Mouse (Mus musculus): Measurements from ENCODE around the gene Polr2b.

Gene Polr2b

GRCm38 (mm10) chr5:77301296-77301903, 8.5 kb upstream of the Polr2b start:
- DNase-seq: no peak

- no peak for DNase-seq
Measured at GRCm38 (mm10) chr5:77307821-77308553, 2.0 kb upstream of the Polr2b start.

DNA sequence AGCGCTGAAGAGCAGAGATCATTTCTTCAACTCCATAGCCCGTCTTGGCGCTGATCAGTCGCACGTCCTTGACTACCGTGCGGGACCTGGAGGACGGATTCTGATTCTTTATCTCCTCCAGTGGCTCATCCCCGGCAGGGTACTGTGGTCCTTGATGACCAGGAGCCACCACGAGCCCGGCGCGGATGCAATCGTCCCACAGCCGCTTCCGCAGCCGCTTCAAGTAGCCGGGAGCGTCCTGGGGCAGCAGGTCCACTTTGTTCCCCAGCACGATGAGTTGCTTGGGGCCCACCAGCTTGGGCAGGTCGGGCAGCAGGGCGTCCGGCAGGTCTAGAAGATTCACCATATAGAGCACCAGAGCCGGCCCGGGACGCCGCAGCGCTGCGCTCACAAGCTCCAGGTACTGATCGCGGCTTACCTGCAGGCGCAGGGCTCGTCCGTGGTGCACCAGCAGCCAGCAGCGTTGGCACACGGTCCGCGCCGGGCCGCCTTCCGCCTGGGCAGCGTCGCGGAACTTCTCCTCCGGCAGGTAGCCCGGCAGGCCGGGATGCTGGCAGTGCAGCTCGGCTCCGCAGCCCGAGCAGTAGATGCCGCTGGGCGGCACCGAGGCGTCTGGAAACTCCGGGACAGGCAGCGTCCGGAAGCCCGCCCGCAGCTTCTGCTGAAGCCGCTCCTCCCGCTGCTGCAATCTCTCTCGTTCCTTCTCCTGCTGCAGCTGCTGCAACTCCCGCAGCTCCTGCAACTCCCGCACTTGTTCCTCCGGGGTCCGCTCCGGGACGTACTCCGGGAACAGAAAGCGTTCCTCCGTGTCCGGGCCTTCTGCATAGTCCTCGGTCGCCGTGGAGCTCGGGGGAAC, 668 bp upstream of the Polr2b start:
- peak; percentile 13 for DNase-seq

GRCm38 (mm10) chr5:77314206-77314605, 4.3 kb downstream of the Polr2b start:
- no peak for DNase-seq

- peak; percentile 19 for DNase-seq
Measured at GRCm38 (mm10) chr5:77314986-77315385, 5.0 kb downstream of the Polr2b start.

GRCm38 (mm10) chr5:77324936-77325335, 15.0 kb downstream of the Polr2b start:
- DNase-seq: no peak

DNA sequence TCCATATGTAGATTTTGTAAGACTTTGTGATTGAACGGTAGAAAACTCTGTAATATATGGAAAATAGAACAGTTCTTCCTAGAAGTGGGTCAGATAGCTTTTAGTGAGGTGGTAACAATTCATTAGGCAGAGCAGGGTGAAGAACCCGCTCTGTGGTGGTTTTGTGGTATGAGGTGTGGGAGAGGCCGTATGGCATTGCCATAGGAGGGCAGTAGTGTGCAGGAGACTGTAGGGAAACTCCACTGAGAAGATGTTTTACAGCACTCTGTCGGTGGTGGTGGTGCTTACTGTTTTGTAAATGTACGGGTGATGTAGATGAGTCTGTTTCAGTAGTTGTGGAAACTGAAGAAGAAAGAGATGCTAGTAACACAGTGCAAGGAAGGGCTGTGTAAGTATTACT, 20.2 kb downstream of the Polr2b start:
- DNase-seq: no peak

DNA sequence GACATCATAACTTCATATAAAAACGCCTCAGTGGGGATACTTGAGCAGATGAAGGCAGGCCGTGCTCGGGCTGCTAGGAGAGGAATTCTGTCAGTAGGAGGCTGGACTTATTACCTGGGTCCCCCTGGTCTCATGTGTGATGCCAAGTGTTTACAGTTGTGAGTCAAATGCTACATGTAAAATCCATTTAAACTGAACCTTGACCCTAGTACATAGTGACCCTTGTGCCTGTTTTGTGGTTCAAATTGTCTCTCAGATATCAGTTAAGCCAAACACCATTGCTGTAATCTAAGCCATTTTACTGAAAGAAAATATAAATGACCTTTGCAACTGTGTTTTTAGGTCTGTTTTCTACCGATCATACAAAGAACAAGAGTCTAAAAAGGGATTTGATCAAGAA, 30.1 kb downstream of the Polr2b start:
- DNase-seq: no peak

- DNase-seq: no peak
Measured at GRCm38 (mm10) chr5:77348901-77349300, 39.0 kb downstream of the Polr2b start.

GRCm38 (mm10) chr5:77349971-77350658, 40.2 kb downstream of the Polr2b start:
- DNase-seq: no peak

- DNase-seq: no peak
Measured at GRCm38 (mm10) chr5:77351691-77352090, 41.7 kb downstream of the Polr2b start.

GRCm38 (mm10) chr5:77354361-77354787, 44.4 kb downstream of the Polr2b start:
- peak; percentile 95 for DNase-seq

GRCm38 (mm10) chr5:77355307-77356265, 45.6 kb downstream of the Polr2b start:
- peak; percentile 68 for DNase-seq

DNA sequence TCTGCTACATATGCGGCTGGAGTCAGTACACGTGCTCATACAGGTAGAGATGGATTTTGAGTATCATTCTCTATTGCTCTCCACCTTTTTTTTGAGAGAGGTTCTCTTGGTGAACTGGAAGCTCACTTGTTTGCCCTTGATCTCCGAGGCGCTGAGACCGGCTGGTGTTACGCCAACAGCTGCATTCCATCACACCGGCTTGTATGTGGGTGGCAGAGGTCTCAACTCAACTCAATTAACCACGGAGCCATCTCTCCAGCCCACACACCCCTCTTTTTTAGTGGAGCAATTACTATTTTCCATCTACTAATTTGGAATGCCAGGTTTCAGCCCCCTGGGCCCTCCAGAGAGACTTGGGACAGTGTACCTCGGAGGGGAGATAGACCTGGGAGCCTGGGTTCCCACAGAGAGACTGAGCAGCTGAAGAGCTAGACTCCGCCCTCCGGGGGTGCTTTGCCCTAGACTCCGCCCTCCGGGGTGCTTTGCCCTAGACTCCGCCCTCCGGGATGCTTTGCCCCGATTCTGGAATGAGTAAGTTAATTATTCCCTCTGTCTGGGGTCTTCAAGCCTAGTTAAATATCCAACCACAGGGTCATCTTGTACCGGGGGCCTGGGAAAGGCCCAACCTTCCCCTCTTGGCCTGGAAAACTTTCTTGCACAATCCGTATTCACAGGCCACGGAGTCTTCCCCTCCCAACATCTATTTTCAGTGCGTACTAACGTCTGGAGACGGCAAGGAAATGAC, 47.6 kb downstream of the Polr2b start:
- peak; percentile 90 for DNase-seq

- DNase-seq: peak; percentile 51
Measured at GRCm38 (mm10) chr5:77358347-77358746, 48.4 kb downstream of the Polr2b start.

- DNase-seq: no peak
Measured at GRCm38 (mm10) chr5:77359971-77360370, 50.0 kb downstream of the Polr2b start.

DNA sequence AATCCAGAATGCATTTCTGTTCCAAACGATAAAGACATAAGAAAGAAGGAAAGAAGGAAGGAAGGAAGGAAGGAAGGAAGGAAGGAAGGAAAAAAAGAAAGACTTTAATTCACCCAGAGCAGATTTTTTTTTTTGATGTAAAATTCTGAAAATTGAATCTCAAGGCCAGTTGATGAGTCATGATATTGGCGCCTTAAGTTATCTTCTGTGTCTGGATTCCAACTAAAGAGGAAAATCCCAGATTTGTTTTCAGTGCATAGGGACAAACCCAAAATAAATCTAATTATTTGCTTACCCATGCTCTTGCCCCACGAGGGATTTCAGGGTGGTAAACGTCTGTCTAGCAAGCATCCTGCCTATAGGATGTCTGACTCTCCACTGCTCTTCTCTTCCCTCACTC, 51.1 kb downstream of the Polr2b start:
- no peak for DNase-seq

DNA sequence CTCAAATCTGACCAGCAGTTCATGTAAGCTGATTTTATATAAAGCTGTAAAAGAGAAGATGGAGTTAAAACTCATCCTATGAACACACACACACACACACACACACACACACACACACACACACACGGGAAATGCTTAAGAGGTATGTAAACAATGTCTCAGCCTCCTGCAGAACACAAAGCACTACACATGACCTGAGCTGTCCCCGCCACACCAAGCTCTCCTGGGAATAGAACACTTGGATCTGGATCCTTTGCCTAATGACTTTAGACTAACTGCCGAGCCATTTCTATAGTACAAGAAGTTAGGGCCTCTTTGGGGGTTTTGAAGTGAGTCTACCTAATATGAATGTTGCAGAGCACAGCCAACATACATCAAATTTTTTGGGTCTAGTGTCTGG, 52.2 kb downstream of the Polr2b start:
- no peak for DNase-seq

- no peak for DNase-seq
Measured at GRCm38 (mm10) chr5:77363650-77364049, 53.7 kb downstream of the Polr2b start.

DNA sequence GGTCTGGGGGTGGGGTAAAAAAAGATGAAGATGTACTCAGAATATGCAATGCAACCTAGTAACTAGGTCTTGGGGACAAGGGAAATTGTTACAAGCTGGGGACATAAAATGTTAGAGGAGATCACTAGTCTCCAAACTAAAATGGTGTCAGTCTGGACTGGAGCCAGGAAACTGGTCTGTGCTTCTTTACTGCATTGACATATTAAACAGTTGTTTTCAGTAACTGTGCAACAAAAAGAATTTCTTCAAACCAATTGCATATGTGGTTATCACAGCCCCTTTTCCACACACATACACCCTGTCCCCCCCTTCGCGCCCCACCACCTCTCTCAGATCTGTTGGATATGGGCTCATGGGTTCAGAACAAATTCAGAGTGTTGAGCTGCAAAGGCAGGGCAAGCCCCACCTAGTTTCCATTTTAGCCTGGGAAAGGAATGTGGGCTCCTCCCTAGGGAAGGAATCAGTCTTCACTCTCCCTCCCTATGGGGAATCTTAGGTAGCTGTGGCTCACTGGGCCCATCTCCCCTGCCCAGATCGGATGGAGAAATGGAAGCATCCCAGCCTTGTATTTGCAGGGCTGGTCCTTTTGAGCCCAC, 54.6 kb downstream of the Polr2b start:
- DNase-seq: no peak

GRCm38 (mm10) chr5:77366313-77366712, 56.4 kb downstream of the Polr2b start:
- no peak for DNase-seq
